Mouse (Mus musculus) spleen, adult 12 weeks (tissue): ENCODE measurements around the gene Gpha2.

Source experiments
- DNase-seq: peaks from one replicate; pipeline ENCODE4 v3.0.0; 2022; ENCODE audit warnings: low spot score

The Gpha2 gene

DNA sequence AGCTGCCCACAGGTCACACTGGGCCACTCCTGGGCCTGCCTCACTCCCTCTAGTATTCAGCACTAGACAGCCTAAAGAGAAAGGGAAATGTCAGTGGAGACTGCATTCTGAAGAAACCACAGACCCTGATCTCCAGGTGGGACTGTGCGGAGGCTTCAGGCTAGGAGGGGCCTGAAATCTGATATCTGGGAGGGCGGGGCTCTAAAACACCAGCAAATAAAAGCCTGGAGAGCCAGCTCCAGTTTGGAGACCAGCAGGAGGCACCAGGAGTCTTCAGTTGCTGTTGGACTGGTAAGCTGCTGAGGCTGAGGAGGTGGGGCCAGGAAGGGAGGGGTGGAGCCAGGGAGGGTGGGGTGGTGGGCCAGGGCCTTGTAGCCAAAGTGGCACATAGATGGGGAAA, at the start of gene Gpha2:
Gpha2 (plus strand) TSS at position 246 of the 400 bp plus-strand sequence.
- DNase-seq, result no peak

DNA sequence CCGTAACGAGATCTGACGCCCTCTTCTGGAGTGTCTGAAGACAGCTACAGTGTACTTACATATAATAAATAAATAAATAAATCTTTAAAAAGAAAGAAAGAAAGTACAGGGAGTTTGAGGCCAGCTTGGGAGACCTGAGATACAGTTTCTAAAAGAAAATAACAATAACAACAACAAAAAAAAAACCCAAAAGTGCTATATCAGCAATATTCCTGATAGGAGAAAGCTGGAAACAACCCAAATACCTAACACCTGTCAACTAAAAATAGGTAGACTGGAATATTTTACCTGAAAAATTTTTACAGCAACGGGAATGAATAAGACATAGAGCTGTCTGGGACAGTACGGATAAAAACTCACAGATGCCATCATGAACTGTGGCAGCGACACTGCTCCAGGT, 47.4 kb upstream of the Gpha2 start:
- no peak for DNase-seq

DNA sequence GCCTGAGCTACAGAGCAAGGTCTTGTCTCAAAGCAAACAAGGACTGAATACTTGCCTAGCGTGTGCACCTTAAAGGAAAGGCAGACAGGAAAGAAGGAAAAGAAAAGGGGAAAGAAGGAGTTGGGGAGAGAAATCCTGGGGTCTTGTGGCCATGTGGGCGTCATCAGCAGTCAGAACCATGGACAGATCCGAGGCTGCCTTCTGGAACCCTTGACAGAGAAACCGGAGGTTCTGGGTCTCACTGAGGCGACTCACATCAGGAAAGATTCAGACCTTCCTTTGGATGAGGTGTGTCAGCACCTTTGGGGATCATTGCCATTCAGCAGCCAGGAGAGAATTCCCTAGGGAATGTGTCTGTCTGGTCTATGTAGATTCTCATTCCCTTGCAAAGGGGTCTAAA, 44.6 kb upstream of the Gpha2 start:
- no peak for DNase-seq

DNA sequence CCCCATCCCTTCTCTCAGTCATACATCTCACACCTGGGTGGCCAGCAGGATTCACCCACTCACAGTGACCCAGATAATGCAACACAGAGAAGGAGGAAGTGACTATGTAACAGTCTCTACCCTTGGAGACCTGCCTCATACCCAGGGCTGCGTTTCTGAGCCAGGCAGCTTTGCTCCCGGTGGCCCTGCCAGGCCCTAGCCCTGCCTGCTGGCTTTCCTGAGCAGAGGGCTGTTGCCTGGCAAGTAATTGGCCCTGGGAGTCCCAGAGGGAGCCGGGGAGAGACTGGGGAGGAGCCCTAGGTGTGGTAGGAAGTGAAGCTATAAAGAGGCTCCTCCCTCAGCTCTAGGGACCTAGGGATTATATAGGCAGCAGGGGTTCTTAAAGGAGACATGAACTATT, 43.6 kb upstream of the Gpha2 start:
- no peak for DNase-seq

GRCm38 (mm10) chr19:6184131-6184530, 42.0 kb upstream of the Gpha2 start, which contains the start of gene Majin:
TSS of gene Majin (plus strand) at chr19:6184388.
- no peak for DNase-seq

DNA sequence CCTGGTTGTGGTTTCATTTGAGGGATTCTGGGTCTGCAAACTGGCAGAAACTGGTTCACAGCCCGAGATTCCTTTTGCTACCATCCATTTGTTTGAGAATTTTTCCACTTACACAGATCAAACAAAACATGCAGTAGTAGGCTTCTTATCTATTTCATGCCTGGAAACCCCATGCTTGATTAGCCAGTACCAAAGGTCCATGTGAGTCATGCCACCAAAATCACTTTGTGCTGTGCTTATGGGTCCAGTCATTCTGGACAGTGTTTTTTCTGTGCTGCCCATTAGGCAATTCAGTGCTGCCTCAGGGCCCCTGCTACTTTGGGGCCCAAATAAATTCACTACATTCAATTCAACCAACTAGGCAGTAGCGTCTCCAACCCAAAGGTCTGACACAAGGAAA, 21.9 kb upstream of the Gpha2 start:
- no peak for DNase-seq

- no peak for DNase-seq
These were observed 19.5 kb upstream of the Gpha2 start for GRCm38 (mm10) chr19:6206716-6207115.

DNA sequence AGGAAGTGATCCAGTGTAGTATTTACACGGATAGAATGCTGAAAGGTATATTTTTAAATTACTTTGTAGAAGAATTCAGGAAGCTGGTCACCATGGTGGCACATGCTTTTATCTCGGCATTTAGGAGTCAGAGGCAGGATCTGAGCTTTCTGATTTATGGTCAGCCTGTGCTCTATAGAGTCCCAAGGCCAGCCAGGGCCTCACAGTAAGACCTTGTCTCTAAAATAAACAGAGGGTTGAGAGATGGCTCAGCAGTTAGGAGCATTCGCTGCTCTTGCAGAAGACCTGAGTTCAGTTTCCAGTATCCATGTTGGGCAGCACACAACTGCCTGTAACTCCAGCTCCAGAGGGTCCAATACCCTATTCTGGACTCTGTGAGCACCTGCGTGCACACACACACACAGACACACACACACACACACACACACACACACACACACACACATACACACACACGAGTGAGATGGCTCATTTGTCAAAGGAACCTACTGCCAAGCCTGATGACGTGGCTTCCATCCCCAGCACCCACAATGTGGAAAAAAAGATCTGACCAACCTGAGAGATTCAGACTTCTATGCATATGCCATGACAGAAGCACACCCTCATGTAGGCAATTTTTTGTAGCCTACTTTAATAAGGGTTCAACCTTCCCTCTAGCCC, 10.0 kb upstream of the Gpha2 start:
- no peak for DNase-seq

- DNase-seq, result no peak
These were observed 7.6 kb upstream of the Gpha2 start for GRCm38 (mm10) chr19:6218606-6219005.

DNA sequence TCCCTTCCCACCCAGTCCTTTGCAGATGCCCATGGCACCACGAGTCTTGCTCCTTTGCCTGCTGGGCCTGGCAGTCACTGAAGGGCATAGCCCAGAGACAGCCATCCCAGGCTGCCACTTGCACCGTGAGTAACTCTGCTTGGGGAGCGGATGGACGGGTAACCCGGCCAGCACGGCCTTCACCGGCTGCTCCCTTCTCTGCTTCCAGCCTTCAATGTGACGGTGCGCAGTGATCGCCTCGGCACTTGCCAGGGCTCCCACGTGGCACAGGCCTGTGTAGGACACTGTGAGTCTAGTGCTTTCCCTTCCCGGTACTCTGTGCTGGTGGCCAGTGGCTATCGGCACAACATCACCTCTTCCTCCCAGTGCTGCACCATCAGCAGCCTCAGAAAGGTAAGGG, 583 bp downstream of the Gpha2 start:
- DNase-seq, result no peak

- DNase-seq, result no peak
These were observed 1.7 kb downstream of the Gpha2 start for GRCm38 (mm10) chr19:6227864-6228263.

GRCm38 (mm10) chr19:6230411-6230810, 4.2 kb downstream of the Gpha2 start:
- no peak for DNase-seq

GRCm38 (mm10) chr19:6231036-6231435, 4.9 kb downstream of the Gpha2 start:
- no peak for DNase-seq

DNA sequence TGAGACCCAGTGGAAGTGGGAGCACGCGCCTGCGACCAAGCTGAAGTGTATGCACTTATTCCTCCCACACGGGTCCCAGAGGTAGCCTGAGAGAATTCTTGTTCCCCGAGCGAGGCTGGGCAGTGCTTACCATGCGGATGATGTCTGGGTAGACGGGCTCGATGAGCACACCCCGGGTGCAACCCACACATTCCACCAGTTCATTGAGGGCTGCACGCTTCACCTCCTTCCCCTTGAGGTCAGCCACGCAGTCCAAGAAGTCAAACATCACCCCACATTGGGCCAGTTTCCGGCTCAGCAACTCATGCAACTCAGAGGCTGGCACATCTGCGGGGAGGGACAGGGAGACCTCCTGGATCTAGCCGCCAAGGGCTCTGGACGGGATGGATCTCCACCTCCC, 7.5 kb downstream of the Gpha2 start:
- no peak for DNase-seq

DNA sequence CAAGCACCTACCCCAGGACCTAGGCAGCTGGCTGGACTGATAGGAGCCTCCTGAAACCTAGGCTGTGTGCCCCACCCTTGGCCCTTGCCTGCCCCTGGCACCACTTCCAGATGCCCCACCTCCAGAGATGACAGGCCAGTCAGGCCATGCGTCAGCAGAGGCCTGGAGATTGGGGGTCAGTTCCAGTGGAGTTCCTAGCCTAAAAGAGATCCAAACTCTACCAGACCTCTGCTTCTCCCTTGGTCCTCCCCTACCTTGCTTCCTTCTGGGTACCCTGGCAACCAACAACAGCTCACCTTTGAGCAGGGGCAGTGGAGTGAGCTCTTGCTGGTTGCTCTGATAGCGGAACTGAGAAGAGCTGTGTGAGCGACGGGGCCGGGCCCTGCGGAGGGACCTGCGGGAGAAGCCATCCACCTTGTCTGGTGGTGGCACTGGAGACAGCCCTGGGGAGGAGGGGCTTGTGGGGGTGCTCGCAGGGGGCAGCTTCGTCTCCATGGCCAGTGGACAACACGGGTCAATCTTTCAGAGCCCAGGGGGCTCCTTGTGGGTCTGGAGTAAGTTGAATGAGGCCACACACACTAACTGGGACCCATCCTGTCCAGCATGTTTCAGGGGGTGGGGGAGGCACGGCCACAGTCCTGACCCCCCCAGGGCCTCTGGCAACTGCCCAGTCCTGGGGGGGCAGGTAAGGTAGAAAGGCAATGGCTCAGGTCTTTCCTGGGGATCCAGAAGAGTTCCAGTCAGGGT, 8.3 kb downstream of the Gpha2 start:
- DNase-seq, result peak; percentile 75

- peak; percentile 96 for DNase-seq
These were observed 9.2 kb downstream of the Gpha2 start, which contains the start of gene Ppp2r5b for GRCm38 (mm10) chr19:6235084-6236052. TSS of gene Ppp2r5b (minus strand) at chr19:6235872.

DNA sequence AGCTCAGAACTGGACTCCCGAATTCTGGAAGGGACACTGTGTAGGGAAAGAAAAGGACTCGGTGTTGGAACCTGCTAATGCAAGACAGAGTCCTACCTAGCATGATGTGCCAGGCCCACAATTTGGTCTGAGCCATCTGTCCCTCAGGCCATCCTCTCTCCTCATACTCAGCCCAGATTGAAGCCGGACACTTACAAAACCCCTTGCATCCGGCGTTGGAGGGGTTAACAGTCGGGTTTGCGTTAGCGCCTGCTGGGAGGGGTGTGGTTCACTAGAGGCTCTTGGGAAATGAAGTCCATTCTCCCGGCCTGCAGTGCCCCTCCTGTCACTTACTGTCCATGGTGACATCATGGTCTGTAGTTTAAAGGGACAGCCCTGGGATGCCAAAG, 9.9 kb downstream of the Gpha2 start:
- DNase-seq, result peak; percentile 74

- no peak for DNase-seq
These were observed 10.7 kb downstream of the Gpha2 start for GRCm38 (mm10) chr19:6236842-6237241.

- no peak for DNase-seq
These were observed 12.6 kb downstream of the Gpha2 start for GRCm38 (mm10) chr19:6238740-6239139.

DNA sequence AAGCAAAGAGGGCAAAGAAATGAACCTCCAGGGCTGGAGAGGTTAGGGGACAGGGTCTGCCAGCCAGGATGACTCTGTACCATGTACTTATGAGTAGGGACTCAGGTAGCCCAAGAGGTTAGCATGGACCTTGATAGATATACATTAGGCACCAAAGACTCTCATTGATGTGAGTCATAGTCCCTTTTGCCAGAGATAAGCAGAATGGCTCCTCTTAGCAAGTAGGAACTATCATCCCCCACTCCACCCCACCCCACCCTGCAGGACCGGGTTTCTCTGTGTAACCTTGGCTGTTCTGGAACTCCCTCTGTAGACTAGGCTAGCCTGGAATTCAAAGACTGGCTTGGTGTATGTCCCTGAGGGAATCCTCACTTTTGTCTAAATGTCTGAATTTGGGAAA, 14.0 kb downstream of the Gpha2 start:
- peak; percentile 24 for DNase-seq

DNA sequence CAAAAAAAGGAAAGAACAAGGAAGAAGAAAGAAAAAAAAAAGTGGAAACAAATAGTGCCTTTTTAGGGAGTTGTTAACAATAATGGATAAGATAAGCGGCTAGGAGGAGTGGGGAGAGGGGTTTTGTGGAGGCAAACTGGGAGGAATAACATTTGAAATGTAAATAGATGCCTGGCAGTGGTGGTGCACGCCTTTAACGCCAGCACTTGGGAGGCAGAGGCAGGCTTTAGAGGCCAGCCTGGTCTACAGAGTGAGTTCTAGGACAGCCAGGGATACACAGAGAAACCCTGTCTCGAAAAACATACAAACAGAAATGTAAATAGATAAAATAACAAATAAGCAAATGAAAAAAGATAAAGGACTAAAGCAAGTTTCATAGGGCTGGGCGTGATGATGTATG, 14.5 kb downstream of the Gpha2 start:
- no peak for DNase-seq
